Mouse (Mus musculus): ENCODE results near the gene Rapgef6.

DNA sequence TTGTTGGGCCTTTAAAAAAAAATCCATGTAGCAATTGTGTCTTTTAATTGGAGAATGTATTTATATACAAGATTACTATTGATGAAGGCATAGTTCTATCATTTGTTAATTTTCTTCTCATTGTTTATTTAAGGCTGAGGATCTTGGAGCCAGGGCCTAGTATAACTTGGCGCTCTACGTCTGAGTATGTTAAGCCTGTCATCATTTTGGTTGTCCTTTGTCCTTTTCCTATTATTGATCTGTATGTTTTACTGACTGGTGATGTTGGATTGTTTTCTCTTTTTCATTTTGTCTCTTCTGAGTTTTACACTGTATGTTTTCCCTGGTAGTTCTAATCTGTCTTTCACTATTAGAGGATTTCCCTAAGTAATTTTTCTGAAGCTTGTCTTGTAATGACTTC is 52.1 kb downstream of the Rapgef6 start:
- TF ChIP-seq CTCF (IDR thresholded peaks at IDR 0.05; ENCODE audit: control insufficient read depth, insufficient read depth, insufficient read length) = no peak
- TF ChIP-seq USF1 (IDR thresholded peaks at IDR 0.05; ENCODE audit: low read depth) = no peak
- no peak for TF ChIP-seq MAX (IDR thresholded peaks at IDR 0.05)
- no peak for TF ChIP-seq MYOD1 (IDR thresholded peaks at IDR 0.05; ENCODE audit: control insufficient read depth, insufficient read length, low read depth)
- TF ChIP-seq MYOG (IDR thresholded peaks at IDR 0.05; ENCODE audit: control insufficient read depth, extremely low read depth, insufficient read length) = no peak
- no peak for TF ChIP-seq CEBPB (IDR thresholded peaks at IDR 0.05; ENCODE audit: low read depth)

Measured in C2C12 (cell line).